Mouse (Mus musculus): ENCODE data around the gene Leng1. TPM values are rescaled to one million over a fixed set of nuclear protein-coding genes. Genes with fewer than 3 reads are reported as not detected.

Gene Leng1
- polyA plus RNA-seq, 1 experiment from 2014 or later = 18.5 TPM

- TF ChIP-seq CTCF (IDR thresholded peaks at IDR 0.05; ENCODE audit: low read depth) = no peak
- Histone ChIP-seq H3K36me3 (ENCODE audit: insufficient read depth, low read length) (peaks cover 11% of the 10 kb centered on the region), H3K4me1 (replicated peaks; ENCODE audit: insufficient read depth, low read length) (peaks cover 17% of the 10 kb centered on the region), H3K9me3 (replicated peaks; ENCODE audit: low read length) (no peaks in the 10 kb centered on the region), H3K27me3 (ENCODE audit: insufficient read depth, low read length) (no peaks in the 10 kb centered on the region), H3K4me3 (replicated peaks; ENCODE audit: low read depth, low read length) (peak within 1 kb of the TSS; percentile 81), H3K4me2 (ENCODE audit: low read length) (peak within 1 kb of the TSS; percentile 94), H3K9ac (ENCODE audit: low read depth, low read length) (peak within 1 kb of the TSS; percentile 89), H3K27ac (peak within 1 kb of the TSS; percentile 95)
- WGBS = under 1% methylated on average over 55 of the region's 55 CpGs
- DNase-seq (ENCODE audit: low spot score) = peak; percentile 99
- ATAC-seq (replicated peaks; ENCODE audit: low FRiP score, low read depth) = peak; percentile 91
These were observed 27.6 kb upstream of the Leng1 start, which contains the start of gene Mboat7 for GRCm38 (mm10) chr7:3692987-3693808. Mboat7 (minus strand) TSS chr7:3693523.

DNA sequence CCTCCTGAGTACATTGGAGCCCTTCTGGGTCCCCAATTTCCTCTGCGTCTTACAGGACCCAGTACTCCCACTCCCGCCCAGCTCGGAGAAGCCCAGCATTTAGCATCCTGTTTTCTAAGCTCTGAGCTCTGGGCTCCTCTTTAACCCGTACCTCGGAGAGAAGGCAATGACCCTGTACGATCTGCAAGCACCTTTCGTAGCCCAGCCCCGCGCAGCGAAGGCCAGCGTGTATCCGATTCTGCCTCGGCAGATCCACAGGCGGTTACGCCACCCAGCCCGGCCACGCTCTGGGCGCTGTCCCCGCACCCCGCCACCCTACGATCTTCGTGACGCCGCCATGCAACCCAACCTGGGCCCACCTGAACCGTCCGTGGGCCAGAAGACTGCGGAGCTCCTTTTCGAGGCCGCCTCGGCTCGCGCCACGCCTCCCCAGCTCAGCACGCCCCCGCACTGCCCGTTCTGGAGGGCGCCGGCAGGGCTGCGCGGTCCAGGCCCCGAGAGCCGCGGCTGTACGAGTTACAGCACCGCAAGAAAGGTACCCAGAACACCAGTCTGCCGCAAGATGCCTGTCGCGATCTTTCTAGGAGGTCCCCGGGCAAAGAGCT, 26.8 kb upstream of the Leng1 start, which contains the start of gene Tsen34:
Tsen34 (plus strand) TSS at position 482 of the 605 bp plus-strand sequence.
- Histone ChIP-seq H3K9ac (ENCODE audit: low read depth, low read length) (peak within 1 kb of the TSS; percentile 89), H3K36me3 (ENCODE audit: insufficient read depth, low read length) (0 out of 2 replicates have a peak, but pooled peaks cover 8% of the 10 kb centered on the region), H3K4me3 (replicated peaks; ENCODE audit: low read depth, low read length) (peak within 1 kb of the TSS; percentile 81), H3K27me3 (ENCODE audit: insufficient read depth, low read length) (no peaks in the 10 kb centered on the region), H3K4me1 (replicated peaks; ENCODE audit: insufficient read depth, low read length) (peaks cover 17% of the 10 kb centered on the region), H3K27ac (peak within 1 kb of the TSS; percentile 95), H3K4me2 (ENCODE audit: low read length) (peak within 1 kb of the TSS; percentile 94), H3K9me3 (replicated peaks; ENCODE audit: low read length) (no peaks in the 10 kb centered on the region)
- DNase-seq (ENCODE audit: low spot score) (no peak), ATAC-seq (replicated peaks; ENCODE audit: low FRiP score, low read depth) (no peak)
- under 1% methylated on average over 48 of the region's 49 CpGs for WGBS
- no peak for TF ChIP-seq CTCF (IDR thresholded peaks at IDR 0.05; ENCODE audit: low read depth)

- Histone ChIP-seq H3K9me3 (replicated peaks; ENCODE audit: low read length) (no peaks in the 10 kb centered on the region), H3K4me1 (replicated peaks; ENCODE audit: insufficient read depth, low read length) (peaks cover 17% of the 10 kb centered on the region), H3K36me3 (ENCODE audit: insufficient read depth, low read length) (0 out of 2 replicates have a peak, but pooled peaks cover 12% of the 10 kb centered on the region), H3K9ac (ENCODE audit: low read depth, low read length) (peak overlapping the region; percentile 89), H3K4me2 (ENCODE audit: low read length) (peak overlapping the region; percentile 94), H3K27me3 (ENCODE audit: insufficient read depth, low read length) (no peaks in the 10 kb centered on the region), H3K27ac (peak overlapping the region; percentile 95; the same call in 1 of the 2 replicates), H3K4me3 (replicated peaks; ENCODE audit: low read depth, low read length) (peak overlapping the region; percentile 81)
- WGBS = 32% methylated on average over 3 of the region's 3 CpGs
- no peak for DNase-seq (ENCODE audit: low spot score)
- no peak for TF ChIP-seq CTCF (IDR thresholded peaks at IDR 0.05; ENCODE audit: low read depth)
- ATAC-seq (replicated peaks; ENCODE audit: low FRiP score, low read depth) = no peak
These were observed 26.3 kb upstream of the Leng1 start for GRCm38 (mm10) chr7:3691919-3692318.

- H3K27me3 ChIP-seq (ENCODE audit: insufficient read depth, low read length) = no peaks in the 10 kb centered on the region
- H3K27ac ChIP-seq = no peak overlapping the region
- no peak for TF ChIP-seq CTCF (IDR thresholded peaks at IDR 0.05; ENCODE audit: low read depth)
- peaks cover 24% of the 10 kb centered on the region; the same call in 1 of the 2 replicates for H3K36me3 ChIP-seq (ENCODE audit: insufficient read depth, low read length)
- WGBS = 89% methylated on average over 31 of the region's 31 CpGs
- H3K4me1 ChIP-seq (replicated peaks; ENCODE audit: insufficient read depth, low read length) = no peaks in the 10 kb centered on the region
- H3K9ac ChIP-seq (ENCODE audit: low read depth, low read length) = no peak overlapping the region
- no peak overlapping the region for H3K4me2 ChIP-seq (ENCODE audit: low read length)
- H3K4me3 ChIP-seq (replicated peaks; ENCODE audit: low read depth, low read length) = no peak overlapping the region
- no peak for DNase-seq (ENCODE audit: low spot score)
- H3K9me3 ChIP-seq (replicated peaks; ENCODE audit: low read length) = no peaks in the 10 kb centered on the region
- no peak for ATAC-seq (replicated peaks; ENCODE audit: low FRiP score, low read depth)
These were observed 20.0 kb upstream of the Leng1 start for GRCm38 (mm10) chr7:3685400-3686187.

GRCm38 (mm10) chr7:3684698-3685097, 19.1 kb upstream of the Leng1 start:
- peaks cover 27% of the 10 kb centered on the region; the same call in 1 of the 2 replicates for H3K36me3 ChIP-seq (ENCODE audit: insufficient read depth, low read length)
- 91% methylated on average over 8 of the region's 8 CpGs for WGBS
- no peak overlapping the region for H3K9ac ChIP-seq (ENCODE audit: low read depth, low read length)
- no peak for TF ChIP-seq CTCF (IDR thresholded peaks at IDR 0.05; ENCODE audit: low read depth)
- no peak overlapping the region for H3K4me2 ChIP-seq (ENCODE audit: low read length)
- DNase-seq (ENCODE audit: low spot score) (no peak), ATAC-seq (replicated peaks; ENCODE audit: low FRiP score, low read depth) (no peak)
- H3K27me3 ChIP-seq (ENCODE audit: insufficient read depth, low read length) = no peaks in the 10 kb centered on the region
- no peak overlapping the region for H3K4me3 ChIP-seq (replicated peaks; ENCODE audit: low read depth, low read length)
- H3K27ac ChIP-seq = no peak overlapping the region
- H3K9me3 ChIP-seq (replicated peaks; ENCODE audit: low read length) = no peaks in the 10 kb centered on the region
- H3K4me1 ChIP-seq (replicated peaks; ENCODE audit: insufficient read depth, low read length) = no peaks in the 10 kb centered on the region

All from kidney, postnatal 0 days (tissue).